Mouse (Mus musculus): Measurements from ENCODE around the gene Apobec2. TPM values are rescaled to one million over a fixed set of nuclear protein-coding genes. Genes with fewer than 3 reads are reported as not detected.
A peak's percentile ranks its signal among the peaks of the same experiment; 100 is the strongest.

Gene Apobec2
- polyA plus RNA-seq, 1 experiment from 2014 or later: 0.19 TPM

- peaks cover 6% of the 10 kb centered on the region; the same call in 1 of the 2 replicates for H3K4me1 ChIP-seq
- H3K36me3 ChIP-seq: no peaks in the 10 kb centered on the region
- WGBS: 75% methylated on average over 6 of the region's 6 CpGs
- H3K9ac ChIP-seq (replicated peaks): no peak overlapping the region
- H3K4me2 ChIP-seq (replicated peaks): no peak overlapping the region
- no peaks in the 10 kb centered on the region for H3K9me3 ChIP-seq
- H3K27ac ChIP-seq (replicated peaks): no peak overlapping the region
- no peaks in the 10 kb centered on the region for H3K27me3 ChIP-seq
- H3K4me3 ChIP-seq: no peak overlapping the region
- ATAC-seq (replicated peaks): no peak
Observed at GRCm38 (mm10) chr17:48433689-48434330, 1.1 kb upstream of the Apobec2 start.

- Histone ChIP-seq H3K9me3 (no peaks in the 10 kb centered on the region), H3K27ac (replicated peaks) (no peak overlapping the region), H3K9ac (replicated peaks) (no peak overlapping the region), H3K36me3 (no peaks in the 10 kb centered on the region), H3K4me2 (replicated peaks) (no peak overlapping the region), H3K27me3 (no peaks in the 10 kb centered on the region), H3K4me1 (peaks cover 6% of the 10 kb centered on the region; the same call in 1 of the 2 replicates), H3K4me3 (no peak overlapping the region)
- WGBS: 70% methylated on average over 20 of the region's 20 CpGs
- ATAC-seq (replicated peaks): no peak
Observed at GRCm38 (mm10) chr17:48433006-48433655, 401 bp upstream of the Apobec2 start.

- Histone ChIP-seq H3K4me3 (no peak overlapping the region), H3K4me1 (peaks cover 4% of the 10 kb centered on the region), H3K27me3 (no peaks in the 10 kb centered on the region), H3K27ac (replicated peaks) (no peak overlapping the region), H3K4me2 (replicated peaks) (no peak overlapping the region), H3K9me3 (no peaks in the 10 kb centered on the region), H3K9ac (replicated peaks) (no peak overlapping the region), H3K36me3 (no peaks in the 10 kb centered on the region)
- WGBS: 84% methylated on average over 5 of the region's 5 CpGs
- ATAC-seq (replicated peaks): no peak
Observed at GRCm38 (mm10) chr17:48431054-48431453, 1.7 kb downstream of the Apobec2 start.

GRCm38 (mm10) chr17:48430394-48430793 is 2.3 kb downstream of the Apobec2 start:
- ATAC-seq (replicated peaks): no peak
- Histone ChIP-seq H3K4me3 (no peak overlapping the region), H3K9ac (replicated peaks) (no peak overlapping the region), H3K27ac (replicated peaks) (no peak overlapping the region), H3K4me1 (peaks cover 10% of the 10 kb centered on the region), H3K27me3 (no peaks in the 10 kb centered on the region), H3K9me3 (no peaks in the 10 kb centered on the region), H3K4me2 (replicated peaks) (no peak overlapping the region), H3K36me3 (no peaks in the 10 kb centered on the region)
- WGBS: 72% methylated on average over 5 of the region's 5 CpGs

GRCm38 (mm10) chr17:48427852-48428530 is 4.7 kb downstream of the Apobec2 start:
- H3K4me1 ChIP-seq: peaks cover 8% of the 10 kb centered on the region
- no peak overlapping the region for H3K4me2 ChIP-seq (replicated peaks)
- no peak overlapping the region for H3K27ac ChIP-seq (replicated peaks)
- H3K36me3 ChIP-seq: no peaks in the 10 kb centered on the region
- no peak overlapping the region for H3K4me3 ChIP-seq
- 76% methylated on average over 11 of the region's 11 CpGs for WGBS
- no peaks in the 10 kb centered on the region for H3K9me3 ChIP-seq
- no peaks in the 10 kb centered on the region for H3K27me3 ChIP-seq
- H3K9ac ChIP-seq (replicated peaks): no peak overlapping the region
- no peak for ATAC-seq (replicated peaks)

GRCm38 (mm10) chr17:48426991-48427750 is 5.6 kb downstream of the Apobec2 start:
- no peak overlapping the region for H3K9ac ChIP-seq (replicated peaks)
- H3K27ac ChIP-seq (replicated peaks): no peak overlapping the region
- H3K4me2 ChIP-seq (replicated peaks): no peak overlapping the region
- 73% methylated on average over 13 of the region's 13 CpGs for WGBS
- peaks cover 8% of the 10 kb centered on the region for H3K4me1 ChIP-seq
- H3K4me3 ChIP-seq: no peak overlapping the region
- H3K27me3 ChIP-seq: no peaks in the 10 kb centered on the region
- H3K36me3 ChIP-seq: no peaks in the 10 kb centered on the region
- ATAC-seq (replicated peaks): no peak
- no peaks in the 10 kb centered on the region for H3K9me3 ChIP-seq

- no peak for ATAC-seq (replicated peaks)
- Histone ChIP-seq H3K36me3 (no peaks in the 10 kb centered on the region), H3K27ac (replicated peaks) (no peak overlapping the region), H3K9me3 (no peaks in the 10 kb centered on the region), H3K27me3 (no peaks in the 10 kb centered on the region), H3K9ac (replicated peaks) (0 out of 2 replicates have a peak overlapping the region, but pooled peaks have one; percentile 7), H3K4me2 (replicated peaks) (no peak overlapping the region), H3K4me3 (no peak overlapping the region), H3K4me1 (peaks cover 8% of the 10 kb centered on the region)
- 22% methylated on average over 9 of the region's 9 CpGs for WGBS
Observed at GRCm38 (mm10) chr17:48425823-48426612, 6.7 kb downstream of the Apobec2 start.

- H3K27ac ChIP-seq (replicated peaks): no peak overlapping the region
- no peaks in the 10 kb centered on the region for H3K9me3 ChIP-seq
- no peaks in the 10 kb centered on the region for H3K27me3 ChIP-seq
- ATAC-seq (replicated peaks): no peak
- peaks cover 8% of the 10 kb centered on the region for H3K4me1 ChIP-seq
- no peak overlapping the region for H3K9ac ChIP-seq (replicated peaks)
- no peak overlapping the region for H3K4me3 ChIP-seq
- H3K36me3 ChIP-seq: no peaks in the 10 kb centered on the region
- WGBS: 76% methylated on average over 9 of the region's 9 CpGs
- no peak overlapping the region for H3K4me2 ChIP-seq (replicated peaks)
Observed at GRCm38 (mm10) chr17:48424237-48424636, 8.5 kb downstream of the Apobec2 start.

- no peak overlapping the region for H3K9ac ChIP-seq (replicated peaks)
- no peak overlapping the region for H3K4me3 ChIP-seq
- ATAC-seq (replicated peaks): no peak
- no peak overlapping the region for H3K27ac ChIP-seq (replicated peaks)
- WGBS: 63% methylated on average over 2 of the region's 2 CpGs
- H3K27me3 ChIP-seq: no peaks in the 10 kb centered on the region
- H3K4me1 ChIP-seq: no peaks in the 10 kb centered on the region
- H3K9me3 ChIP-seq: no peaks in the 10 kb centered on the region
- H3K4me2 ChIP-seq (replicated peaks): no peak overlapping the region
- peaks cover 10% of the 10 kb centered on the region for H3K36me3 ChIP-seq
Observed at GRCm38 (mm10) chr17:48419571-48419970, 13.2 kb downstream of the Apobec2 start.

- Histone ChIP-seq H3K36me3 (peaks cover 10% of the 10 kb centered on the region), H3K9me3 (no peaks in the 10 kb centered on the region), H3K4me2 (replicated peaks) (no peak overlapping the region), H3K9ac (replicated peaks) (no peak overlapping the region), H3K4me1 (no peaks in the 10 kb centered on the region), H3K27me3 (no peaks in the 10 kb centered on the region), H3K4me3 (no peak overlapping the region), H3K27ac (replicated peaks) (no peak overlapping the region)
- no peak for ATAC-seq (replicated peaks)
- 100% methylated on average over 1 of the region's 1 CpGs for WGBS
Observed at GRCm38 (mm10) chr17:48418781-48419180, 13.9 kb downstream of the Apobec2 start.

- Histone ChIP-seq H3K4me3 (no peak overlapping the region), H3K27me3 (no peaks in the 10 kb centered on the region), H3K36me3 (peaks cover 10% of the 10 kb centered on the region), H3K4me1 (no peaks in the 10 kb centered on the region), H3K9ac (replicated peaks) (no peak overlapping the region), H3K4me2 (replicated peaks) (no peak overlapping the region), H3K27ac (replicated peaks) (no peak overlapping the region), H3K9me3 (no peaks in the 10 kb centered on the region)
- ATAC-seq (replicated peaks): no peak
- WGBS: 83% methylated on average over 7 of the region's 7 CpGs
Observed at GRCm38 (mm10) chr17:48418174-48418573, 14.6 kb downstream of the Apobec2 start.

Measured in forebrain, embryonic 15.5 days (tissue).